Mouse (Mus musculus) lung, adult 2 months (tissue): ENCODE data around the gene Plcl1. TPM values are rescaled to one million over a fixed set of nuclear protein-coding genes. Genes with fewer than 3 reads are reported as not detected.

Experiments
- DNase-seq: peaks from one replicate; pipeline ENCODE4 v3.0.0; 2022
- H3K4me1 ChIP-seq: fragments of 200-500 bp; 2 replicates; pipeline ENCODE4 v1.6.1; 2011; ENCODE audit warnings: low read length; ENCODE audit not compliant: control insufficient read depth, insufficient read depth
- H3K4me3 ChIP-seq: fragments of 200-500 bp; replicated peaks from 2 replicates; pipeline ENCODE3; 2011; ENCODE audit warnings: low read depth, mild to moderate bottlenecking, control low read depth, low read length; ENCODE audit errors: extremely low read depth
- CTCF ChIP-seq: fragments of 200-500 bp; IDR thresholded peaks from 2 replicates; pipeline ENCODE4 v1.5.1; 2011; ENCODE audit warnings: mild to moderate bottlenecking, low read length, control low read depth; ENCODE audit not compliant: insufficient read depth
- POLR2A ChIP-seq: fragments of 200-500 bp; IDR thresholded peaks from 2 replicates; pipeline ENCODE4 v1.6.1; 2011; ENCODE audit warnings: low read depth, mild to moderate bottlenecking, control low read depth, low read length, borderline replicate concordance; ENCODE audit errors: extremely low read depth
- WGBS: fragments of 180-500 bp; shearing (Covaris S2); methylation state at CpG from one replicate; pipeline ENCODE4 v1.1.7; 2018; 5-methylcytosine and 5-hydroxymethylcytosine counted together
- polyA plus RNA-seq: library from polyadenylated mRNA; depleted of rRNA; stranded (reverse); fragments of >200 nt; gene quantifications from 2 replicates; pipeline ENCODE4 v1.2.3, GENCODE M21; 2012; rRNA removed

Plcl1 gene
- polyA plus RNA-seq: 2.4 and 2.8 TPM in 2 replicates

DNA sequence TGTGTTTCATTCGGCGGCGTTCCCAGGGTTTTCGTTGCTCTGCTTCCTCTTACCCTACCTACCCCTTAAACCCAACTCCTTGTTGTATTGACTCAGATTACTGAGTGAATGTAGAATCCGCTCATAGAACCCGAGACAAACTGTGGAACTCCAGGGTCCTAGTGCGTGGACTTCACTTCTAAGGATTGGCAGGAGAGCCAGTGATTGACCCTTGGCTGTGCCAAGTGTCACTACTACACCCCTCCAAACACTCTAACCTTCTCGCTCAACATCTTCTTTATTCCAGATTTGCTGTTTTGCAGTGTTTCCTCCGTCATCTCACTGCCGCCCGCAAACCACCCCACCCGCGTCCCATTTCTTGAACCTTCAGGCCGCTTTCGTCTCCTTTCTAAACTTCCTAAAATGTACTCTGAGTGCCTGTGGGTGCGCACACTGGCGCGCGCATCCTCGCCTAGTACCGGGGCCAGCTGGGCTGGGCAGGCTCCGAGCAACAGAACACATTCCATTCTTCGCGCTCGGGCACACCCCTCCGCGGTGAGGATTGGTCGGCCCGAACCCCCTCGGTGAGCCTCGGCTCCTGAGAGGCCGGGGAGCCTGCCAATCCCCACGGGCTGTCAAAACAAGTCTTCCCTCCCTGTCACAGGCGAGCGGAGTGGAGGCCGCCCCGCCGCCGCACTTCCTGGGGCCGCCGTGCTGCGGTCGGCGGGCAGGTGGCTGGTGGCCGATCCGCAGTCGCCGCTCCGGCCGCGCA is at the start of gene Plcl1:
Gene Plcl1 (plus strand): TSS at position 650 of the 751 bp plus-strand sequence.
- DNase-seq: peak; percentile 91
- WGBS: 2% methylated on average over 51 of the region's 51 CpGs
- peaks cover 3% of the 10 kb centered on the region; the same call in 1 of the 2 replicates for H3K4me1 ChIP-seq

DNA sequence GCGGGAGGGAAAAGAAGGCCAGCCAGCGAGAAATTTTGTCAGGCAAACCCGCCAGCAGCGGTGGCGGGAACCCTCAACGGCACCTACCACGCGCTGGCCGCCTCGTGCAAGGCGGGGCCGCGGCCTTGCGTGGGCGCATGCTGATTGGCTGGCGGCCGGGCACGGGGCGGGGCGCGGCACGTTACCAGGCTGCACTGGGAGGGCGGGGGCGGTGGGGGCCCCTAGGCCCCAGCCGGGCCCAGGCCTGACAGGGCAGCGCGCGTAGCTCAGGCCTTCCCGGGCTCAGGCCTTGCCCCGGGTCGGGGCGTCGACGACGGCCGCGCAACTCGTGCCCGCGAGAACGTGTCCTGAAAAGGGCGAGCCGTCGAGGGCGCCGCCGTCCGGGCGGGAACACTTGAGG is 43.1 kb upstream of the Plcl1 start:
- H3K4me3 ChIP-seq: no peak overlapping the region
- DNase-seq: no peak
- TF ChIP-seq POLR2A (no peak), CTCF (no peak)
- 54% methylated on average over 49 of the region's 49 CpGs for WGBS
- H3K4me1 ChIP-seq: no peaks in the 10 kb centered on the region

More for the DNA sequence above, at the start of gene Plcl1:
- H3K4me3 ChIP-seq: peak within 1 kb of the TSS; percentile 72
- TF ChIP-seq CTCF (no peak), POLR2A (0 out of 2 replicates have a peak, but pooled peaks have one; percentile 16)

GRCm38 (mm10) chr1:55363044-55363565 is 42.6 kb upstream of the Plcl1 start, which contains the start of gene Boll:
TSS of gene Boll (minus strand) at chr1:55363469.
- WGBS: 18% methylated on average over 64 of the region's 68 CpGs
- peak within 1 kb of the TSS; percentile 58 for H3K4me3 ChIP-seq
- TF ChIP-seq POLR2A (no peak), CTCF (peak; percentile 18; the same call in 1 of the 2 replicates)
- H3K4me1 ChIP-seq: no peaks in the 10 kb centered on the region
- DNase-seq: peak; percentile 67

- H3K4me3 ChIP-seq: peak overlapping the region; percentile 58
- no peak for DNase-seq
- no peaks in the 10 kb centered on the region for H3K4me1 ChIP-seq
- 3% methylated on average over 25 of the region's 27 CpGs for WGBS
- TF ChIP-seq POLR2A (no peak), CTCF (no peak)
These were observed 42.1 kb upstream of the Plcl1 start for GRCm38 (mm10) chr1:55363586-55363985.

- H3K4me1 ChIP-seq: no peaks in the 10 kb centered on the region
- DNase-seq: no peak
- TF ChIP-seq CTCF (no peak), POLR2A (no peak)
- 78% methylated on average over 3 of the region's 3 CpGs for WGBS
- H3K4me3 ChIP-seq: no peak overlapping the region
These were observed 33.1 kb upstream of the Plcl1 start for GRCm38 (mm10) chr1:55372626-55373025.

DNA sequence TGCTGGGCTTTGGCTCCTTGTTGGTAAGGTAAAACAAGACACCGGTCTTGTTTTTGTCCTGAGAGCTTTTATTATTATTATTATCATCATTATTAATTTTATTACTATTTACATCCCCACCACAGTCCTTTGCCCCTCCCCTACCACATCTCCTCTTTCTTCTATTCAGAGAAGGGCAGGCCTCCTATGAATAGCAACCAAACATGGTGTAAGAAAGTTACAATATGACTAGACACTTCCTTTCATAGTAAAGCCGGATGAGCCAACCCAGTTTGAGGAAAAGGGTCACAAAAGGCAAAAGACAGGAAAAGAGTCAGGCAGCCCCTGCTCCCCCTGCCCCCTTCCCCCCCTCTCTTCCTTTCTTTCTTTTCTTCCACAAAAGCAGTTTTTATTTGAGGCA is 25.2 kb upstream of the Plcl1 start:
- no peak for DNase-seq
- Histone ChIP-seq H3K4me1 (no peaks in the 10 kb centered on the region), H3K4me3 (no peak overlapping the region)
- TF ChIP-seq POLR2A: no peak
- no peak for TF ChIP-seq CTCF
- 61% methylated on average over 2 of the region's 2 CpGs for WGBS

DNA sequence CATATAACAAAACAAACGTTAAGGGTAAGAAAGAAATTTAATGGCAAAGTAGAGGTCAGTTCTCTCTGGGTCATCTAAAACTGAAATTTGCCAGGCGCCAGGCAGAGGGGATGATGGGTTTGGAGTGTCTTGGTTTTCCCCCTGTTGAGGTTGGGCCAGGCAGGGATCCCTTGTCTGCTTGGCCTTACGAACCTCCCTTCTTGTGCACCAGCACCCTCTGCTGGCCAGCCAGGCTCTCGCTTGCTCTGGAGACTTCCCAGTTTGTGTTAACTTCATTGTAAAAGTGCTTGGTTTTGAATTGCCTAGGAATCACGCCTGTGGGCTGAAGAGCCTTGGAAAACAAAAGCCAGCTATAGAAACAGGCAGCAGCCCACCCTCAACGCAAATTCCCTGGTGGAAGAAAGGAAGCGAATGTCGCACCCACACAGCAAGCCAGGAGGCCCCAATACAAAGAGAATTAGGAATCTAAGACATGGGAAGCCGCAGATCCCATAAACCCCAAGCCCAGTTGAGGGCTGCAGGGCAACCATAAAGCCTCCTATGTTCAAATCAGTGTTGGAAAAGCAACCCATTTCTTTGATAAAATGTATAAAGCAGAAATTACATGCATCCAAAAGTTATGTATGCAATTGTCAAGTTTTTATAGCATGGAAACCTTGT is 22.5 kb upstream of the Plcl1 start:
- TF ChIP-seq POLR2A (no peak), CTCF (peak; percentile 96)
- peak; percentile 78 for DNase-seq
- H3K4me3 ChIP-seq: no peak overlapping the region
- WGBS: 19% methylated on average over 9 of the region's 9 CpGs
- H3K4me1 ChIP-seq: no peaks in the 10 kb centered on the region

- WGBS: 48% methylated on average over 5 of the region's 5 CpGs
- TF ChIP-seq POLR2A (no peak), CTCF (no peak)
- DNase-seq: no peak
- Histone ChIP-seq H3K4me1 (peaks cover under 1% of the 10 kb centered on the region; the same call in 1 of the 2 replicates), H3K4me3 (no peak overlapping the region)
These were observed 5.8 kb upstream of the Plcl1 start for GRCm38 (mm10) chr1:55399891-55400290.

DNA sequence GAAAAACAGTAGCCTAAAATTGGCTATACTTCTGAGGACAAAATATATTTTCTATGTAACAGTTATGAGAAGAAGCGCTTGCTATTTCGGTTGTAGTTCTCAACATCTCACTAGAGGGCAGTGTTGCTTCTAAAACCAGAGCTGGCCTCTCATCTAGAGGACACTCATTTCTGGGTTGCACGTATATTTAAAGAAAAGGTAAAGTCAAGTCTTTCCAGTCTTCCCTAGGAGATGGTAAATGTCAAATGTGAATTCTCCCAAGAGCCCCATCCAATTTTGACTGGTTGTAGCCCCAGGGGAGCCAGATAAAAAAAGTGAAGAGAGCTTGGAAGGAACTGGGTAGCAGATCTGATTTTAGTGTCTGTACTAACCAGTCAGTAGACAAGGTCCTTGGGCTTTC is 1.3 kb upstream of the Plcl1 start:
- H3K4me1 ChIP-seq: peaks cover 3% of the 10 kb centered on the region; the same call in 1 of the 2 replicates
- no peak overlapping the region for H3K4me3 ChIP-seq
- WGBS: 3% methylated on average over 3 of the region's 3 CpGs
- DNase-seq: peak; percentile 31
- TF ChIP-seq POLR2A (no peak), CTCF (peak; percentile 36; the same call in 1 of the 2 replicates)
